Mouse (Mus musculus): ENCODE results near the gene Plg. TPM values are rescaled to one million over a fixed set of nuclear protein-coding genes. Genes with fewer than 3 reads are reported as not detected.

Plg gene
- polyA plus RNA-seq, 1 experiment from 2014 or later = 0.20 TPM

DNA sequence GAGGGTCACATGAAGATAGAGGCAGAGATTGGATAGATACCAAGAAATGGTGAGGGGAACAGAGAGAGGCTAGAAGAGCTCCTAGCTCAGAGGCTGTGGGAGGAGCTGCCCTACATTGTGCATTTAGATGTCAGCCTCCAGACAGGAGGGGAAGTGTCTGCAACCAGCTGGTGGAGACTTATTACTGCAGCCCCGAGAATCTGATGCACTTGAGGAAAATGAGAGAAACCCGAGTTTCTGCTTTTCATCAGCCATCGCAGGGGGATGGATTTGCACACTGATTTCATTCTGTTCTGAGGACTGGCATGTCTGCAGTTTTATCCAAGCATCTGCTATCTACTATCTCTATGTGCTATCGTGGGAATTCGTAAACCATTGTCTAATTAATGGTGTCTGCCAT lies 53.3 kb downstream of the Plg start:
- ATAC-seq (ENCODE audit: low FRiP score) (no peak), DNase-seq (ENCODE audit: low spot score) (no peak)
- 61% methylated on average over 5 of the region's 5 CpGs for WGBS
- H3K4me3 ChIP-seq (replicated peaks; ENCODE audit: low read length) = no peak overlapping the region
- no peak overlapping the region for H3K27ac ChIP-seq
- H3K4me2 ChIP-seq (replicated peaks) = no peak overlapping the region
- H3K4me1 ChIP-seq (replicated peaks; ENCODE audit: control insufficient read depth, insufficient read depth, low read length) = 0 out of 2 replicates have a peak, but pooled peaks cover 7% of the 10 kb centered on the region
- H3K9me3 ChIP-seq (ENCODE audit: control insufficient read depth, low read length) = no peaks in the 10 kb centered on the region
- H3K27me3 ChIP-seq (ENCODE audit: control insufficient read depth, insufficient read depth, low read length) = no peaks in the 10 kb centered on the region
- H3K36me3 ChIP-seq (replicated peaks; ENCODE audit: control insufficient read depth, insufficient read depth) = no peaks in the 10 kb centered on the region
- H3K9ac ChIP-seq = no peak overlapping the region

- no peak overlapping the region for H3K4me2 ChIP-seq (replicated peaks)
- H3K4me3 ChIP-seq (replicated peaks; ENCODE audit: low read length) = no peak overlapping the region
- no peak for DNase-seq (ENCODE audit: low spot score)
- H3K9ac ChIP-seq = no peak overlapping the region
- H3K9me3 ChIP-seq (ENCODE audit: control insufficient read depth, low read length) = no peaks in the 10 kb centered on the region
- 90% methylated on average over 10 of the region's 10 CpGs for WGBS
- ATAC-seq (ENCODE audit: low FRiP score) = no peak
- no peak overlapping the region for H3K27ac ChIP-seq
- H3K36me3 ChIP-seq (replicated peaks; ENCODE audit: control insufficient read depth, insufficient read depth) = no peaks in the 10 kb centered on the region
- H3K27me3 ChIP-seq (ENCODE audit: control insufficient read depth, insufficient read depth, low read length) = no peaks in the 10 kb centered on the region
- no peaks in the 10 kb centered on the region for H3K4me1 ChIP-seq (replicated peaks; ENCODE audit: control insufficient read depth, insufficient read depth, low read length)
Observed at GRCm38 (mm10) chr17:12437771-12438170, 59.4 kb downstream of the Plg start.

- H3K36me3 ChIP-seq (replicated peaks; ENCODE audit: control insufficient read depth, insufficient read depth) = no peaks in the 10 kb centered on the region
- H3K27ac ChIP-seq = no peak overlapping the region
- H3K4me2 ChIP-seq (replicated peaks) = no peak overlapping the region
- no peaks in the 10 kb centered on the region for H3K9me3 ChIP-seq (ENCODE audit: control insufficient read depth, low read length)
- DNase-seq (ENCODE audit: low spot score) (no peak), ATAC-seq (ENCODE audit: low FRiP score) (no peak)
- no peaks in the 10 kb centered on the region for H3K4me1 ChIP-seq (replicated peaks; ENCODE audit: control insufficient read depth, insufficient read depth, low read length)
- H3K27me3 ChIP-seq (ENCODE audit: control insufficient read depth, insufficient read depth, low read length) = no peaks in the 10 kb centered on the region
- H3K4me3 ChIP-seq (replicated peaks; ENCODE audit: low read length) = no peak overlapping the region
- WGBS = 75% methylated on average over 2 of the region's 2 CpGs
- no peak overlapping the region for H3K9ac ChIP-seq
Observed at GRCm38 (mm10) chr17:12444561-12444960, 66.2 kb downstream of the Plg start.

DNA sequence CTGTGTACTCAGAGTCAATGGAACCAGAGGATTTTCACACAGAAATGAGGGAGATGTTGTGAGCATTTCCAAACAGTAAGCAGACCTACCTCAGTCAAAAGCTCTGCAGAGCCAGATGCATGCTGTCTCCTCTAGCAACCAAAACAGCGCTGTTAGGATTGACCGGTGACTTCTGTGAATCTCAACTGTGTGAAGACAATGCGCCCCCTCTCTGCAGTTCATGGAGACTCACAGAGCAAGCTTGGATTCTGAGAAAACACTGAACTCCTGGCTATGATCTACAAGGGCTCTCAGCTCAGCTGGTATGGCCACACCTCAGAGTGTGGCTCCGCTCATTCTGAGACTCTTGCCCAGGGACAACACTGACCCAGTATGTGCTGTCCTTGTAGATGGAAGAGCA lies 72.8 kb downstream of the Plg start:
- Histone ChIP-seq H3K4me3 (replicated peaks; ENCODE audit: low read length) (no peak overlapping the region), H3K9ac (no peak overlapping the region), H3K36me3 (replicated peaks; ENCODE audit: control insufficient read depth, insufficient read depth) (no peaks in the 10 kb centered on the region), H3K4me1 (replicated peaks; ENCODE audit: control insufficient read depth, insufficient read depth, low read length) (no peaks in the 10 kb centered on the region), H3K9me3 (ENCODE audit: control insufficient read depth, low read length) (no peaks in the 10 kb centered on the region), H3K27me3 (ENCODE audit: control insufficient read depth, insufficient read depth, low read length) (no peaks in the 10 kb centered on the region), H3K4me2 (replicated peaks) (no peak overlapping the region), H3K27ac (no peak overlapping the region)
- ATAC-seq (ENCODE audit: low FRiP score) (no peak), DNase-seq (ENCODE audit: low spot score) (no peak)
- 47% methylated on average over 4 of the region's 4 CpGs for WGBS

DNA sequence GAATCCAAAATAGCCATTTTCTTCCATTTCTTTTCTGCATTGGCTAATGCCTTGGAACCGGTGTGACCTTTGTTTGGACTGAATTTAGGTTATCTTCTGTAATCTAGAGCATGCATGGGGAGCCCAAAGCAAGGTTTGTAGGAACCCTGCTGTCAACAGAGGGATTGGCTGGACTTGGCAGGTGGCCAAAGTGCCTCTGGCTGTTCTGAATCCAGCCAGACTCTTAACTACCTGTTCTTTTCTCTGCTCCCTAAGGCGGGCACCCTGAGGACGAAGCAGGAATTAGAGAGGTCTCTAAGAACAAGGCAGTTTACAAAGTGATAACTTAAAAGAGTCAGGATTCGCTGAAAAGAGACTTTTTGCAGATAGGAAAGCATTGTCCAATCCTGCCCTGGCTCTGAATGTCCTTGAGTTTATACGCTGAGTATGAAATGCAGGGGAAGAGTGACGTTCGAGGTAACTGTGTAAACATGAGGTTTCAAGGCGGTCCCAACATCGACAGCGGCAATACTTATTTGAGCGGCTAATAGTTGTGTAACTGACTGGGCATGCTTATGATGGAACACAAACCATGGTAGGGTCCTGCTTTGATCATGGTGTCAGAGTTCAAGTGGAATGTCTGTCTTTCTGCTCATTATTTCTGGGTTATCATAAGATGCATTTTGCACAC lies 74.6 kb downstream of the Plg start:
- Histone ChIP-seq H3K9me3 (ENCODE audit: control insufficient read depth, low read length) (no peaks in the 10 kb centered on the region), H3K9ac (no peak overlapping the region), H3K36me3 (replicated peaks; ENCODE audit: control insufficient read depth, insufficient read depth) (no peaks in the 10 kb centered on the region), H3K4me3 (replicated peaks; ENCODE audit: low read length) (no peak overlapping the region), H3K4me2 (replicated peaks) (no peak overlapping the region), H3K4me1 (replicated peaks; ENCODE audit: control insufficient read depth, insufficient read depth, low read length) (no peaks in the 10 kb centered on the region), H3K27me3 (ENCODE audit: control insufficient read depth, insufficient read depth, low read length) (no peaks in the 10 kb centered on the region), H3K27ac (no peak overlapping the region)
- DNase-seq (ENCODE audit: low spot score) (no peak), ATAC-seq (ENCODE audit: low FRiP score) (no peak)
- 84% methylated on average over 11 of the region's 11 CpGs for WGBS

DNA sequence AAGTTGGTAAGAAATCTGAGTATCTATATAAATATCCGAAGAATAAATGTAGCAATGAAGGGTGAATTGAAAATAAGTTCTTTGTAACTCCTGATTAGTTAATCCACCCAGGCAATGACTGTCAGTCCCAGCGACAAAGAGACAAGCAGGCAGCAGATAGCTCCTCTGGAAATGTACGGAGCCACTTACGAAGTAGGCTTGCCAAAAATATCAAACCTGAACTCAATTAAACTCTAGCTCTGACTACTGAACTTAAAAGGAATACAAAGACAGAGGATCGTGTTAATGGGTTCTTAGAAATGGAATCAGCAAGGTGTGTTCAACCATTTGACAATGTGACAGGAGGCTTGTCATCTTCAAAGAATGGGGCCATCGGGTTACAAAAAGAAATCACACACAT lies 75.3 kb downstream of the Plg start:
- Histone ChIP-seq H3K4me1 (replicated peaks; ENCODE audit: control insufficient read depth, insufficient read depth, low read length) (no peaks in the 10 kb centered on the region), H3K27me3 (ENCODE audit: control insufficient read depth, insufficient read depth, low read length) (no peaks in the 10 kb centered on the region), H3K4me3 (replicated peaks; ENCODE audit: low read length) (no peak overlapping the region), H3K9ac (no peak overlapping the region), H3K36me3 (replicated peaks; ENCODE audit: control insufficient read depth, insufficient read depth) (no peaks in the 10 kb centered on the region), H3K27ac (no peak overlapping the region), H3K9me3 (ENCODE audit: control insufficient read depth, low read length) (no peaks in the 10 kb centered on the region), H3K4me2 (replicated peaks) (no peak overlapping the region)
- ATAC-seq (ENCODE audit: low FRiP score) (no peak), DNase-seq (ENCODE audit: low spot score) (no peak)
- 88% methylated on average over 6 of the region's 6 CpGs for WGBS

- Histone ChIP-seq H3K27ac (no peak overlapping the region), H3K4me1 (replicated peaks; ENCODE audit: control insufficient read depth, insufficient read depth, low read length) (no peaks in the 10 kb centered on the region), H3K9me3 (ENCODE audit: control insufficient read depth, low read length) (no peaks in the 10 kb centered on the region), H3K9ac (no peak overlapping the region), H3K27me3 (ENCODE audit: control insufficient read depth, insufficient read depth, low read length) (no peaks in the 10 kb centered on the region), H3K36me3 (replicated peaks; ENCODE audit: control insufficient read depth, insufficient read depth) (no peaks in the 10 kb centered on the region), H3K4me3 (replicated peaks; ENCODE audit: low read length) (no peak overlapping the region), H3K4me2 (replicated peaks) (no peak overlapping the region)
- ATAC-seq (ENCODE audit: low FRiP score) (no peak), DNase-seq (ENCODE audit: low spot score) (no peak)
- WGBS = 83% methylated on average over 5 of the region's 5 CpGs
Observed at GRCm38 (mm10) chr17:12455143-12455790, 76.9 kb downstream of the Plg start.

DNA sequence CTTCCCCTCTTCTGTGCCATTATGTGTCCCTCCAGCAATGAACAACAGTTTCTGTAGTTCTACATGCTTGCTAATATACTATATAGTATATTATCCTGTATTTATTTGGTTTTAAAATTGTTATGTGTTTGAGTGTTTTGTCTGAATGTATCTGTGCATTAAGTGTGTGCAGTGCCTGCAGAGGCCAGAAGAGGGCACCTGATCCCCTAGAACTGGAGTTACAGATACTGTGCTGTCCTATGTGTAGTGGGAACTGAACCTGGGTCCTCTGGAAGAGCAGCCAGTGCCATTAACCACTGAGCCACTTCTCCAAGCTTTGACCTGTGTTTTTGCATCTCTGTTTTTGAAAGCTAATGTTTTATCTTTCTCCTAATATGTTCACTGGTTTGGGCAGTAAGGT lies 82.8 kb downstream of the Plg start:
- ATAC-seq (ENCODE audit: low FRiP score) = no peak
- no peak for DNase-seq (ENCODE audit: low spot score)
- H3K9ac ChIP-seq = no peak overlapping the region
- no peak overlapping the region for H3K27ac ChIP-seq
- H3K4me1 ChIP-seq (replicated peaks; ENCODE audit: control insufficient read depth, insufficient read depth, low read length) = no peaks in the 10 kb centered on the region
- no peaks in the 10 kb centered on the region for H3K27me3 ChIP-seq (ENCODE audit: control insufficient read depth, insufficient read depth, low read length)
- H3K4me3 ChIP-seq (replicated peaks; ENCODE audit: low read length) = no peak overlapping the region
- no peaks in the 10 kb centered on the region for H3K9me3 ChIP-seq (ENCODE audit: control insufficient read depth, low read length)
- H3K4me2 ChIP-seq (replicated peaks) = no peak overlapping the region
- no peaks in the 10 kb centered on the region for H3K36me3 ChIP-seq (replicated peaks; ENCODE audit: control insufficient read depth, insufficient read depth)

- Histone ChIP-seq H3K27ac (no peak overlapping the region), H3K27me3 (ENCODE audit: control insufficient read depth, insufficient read depth, low read length) (no peaks in the 10 kb centered on the region), H3K36me3 (replicated peaks; ENCODE audit: control insufficient read depth, insufficient read depth) (no peaks in the 10 kb centered on the region), H3K4me1 (replicated peaks; ENCODE audit: control insufficient read depth, insufficient read depth, low read length) (no peaks in the 10 kb centered on the region), H3K4me3 (replicated peaks; ENCODE audit: low read length) (no peak overlapping the region), H3K9ac (no peak overlapping the region), H3K9me3 (ENCODE audit: control insufficient read depth, low read length) (no peaks in the 10 kb centered on the region), H3K4me2 (replicated peaks) (no peak overlapping the region)
- ATAC-seq (ENCODE audit: low FRiP score) = no peak
- no peak for DNase-seq (ENCODE audit: low spot score)
- WGBS = 82% methylated on average over 4 of the region's 4 CpGs
Observed at GRCm38 (mm10) chr17:12466501-12467000, 88.1 kb downstream of the Plg start.

Data from hindbrain, embryonic 14.5 days (tissue).